In the genomic region with DNA sequence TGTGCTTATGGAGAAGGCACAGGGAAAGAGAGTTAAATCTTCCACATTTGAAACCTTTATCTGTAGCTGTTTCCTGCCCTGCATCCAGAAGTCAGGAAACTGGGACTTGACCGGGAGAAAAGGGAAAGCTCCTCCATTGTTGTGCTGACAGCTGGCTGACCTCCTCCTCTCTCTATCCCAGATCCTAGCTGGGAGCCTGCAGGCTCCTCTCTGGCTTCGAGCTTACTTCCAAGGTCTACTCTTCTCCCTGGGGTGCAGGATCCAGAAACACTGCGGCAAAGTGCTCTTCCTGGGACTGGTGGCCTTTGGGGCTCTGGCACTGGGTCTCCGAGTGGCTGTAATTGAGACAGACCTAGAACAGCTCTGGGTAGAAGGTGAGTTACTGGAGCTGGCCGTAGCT, we compare ENCODE assay signal across 8 mouse cellular contexts. TPM values are rescaled to one million over a fixed set of nuclear protein-coding genes. Genes with fewer than 3 reads are reported as not detected.
A peak's percentile ranks its signal among the peaks of the same experiment; 100 is the strongest.
DNase-seq lines count a peak whose midpoint lies in the region; ATAC-seq lines count a peak whose summit lies in the region.

No protein-coding gene starts in this region.

- peaks cover 41% of the 10 kb centered on the region for H3K27me3 ChIP-seq in megakaryocyte, embryonic 14.5 days (replicated peaks)
- H3K27me3 ChIP-seq in heart, embryonic 15.5 days = 0 out of 2 replicates have a peak, but pooled peaks cover 5% of the 10 kb centered on the region
- H3K27me3 ChIP-seq in liver, embryonic 12.5 days (replicated peaks) = peaks cover 51% of the 10 kb centered on the region

- H3K9me3 ChIP-seq in megakaryocyte, embryonic 14.5 days = no peaks in the 10 kb centered on the region
- no peaks in the 10 kb centered on the region for H3K9me3 ChIP-seq in heart, embryonic 15.5 days (replicated peaks)
- H3K9me3 ChIP-seq in liver, embryonic 12.5 days (replicated peaks) = no peaks in the 10 kb centered on the region

- peak overlapping the region; percentile 89 for H3K4me3 ChIP-seq in megakaryocyte, embryonic 14.5 days (replicated peaks)
- peak overlapping the region; percentile 60 for H3K4me3 ChIP-seq in heart, embryonic 15.5 days
- peak overlapping the region; percentile 58 for H3K4me3 ChIP-seq in liver, embryonic 12.5 days

- no peak for DNase-seq in urinary bladder, postnatal 25 days (ENCODE audit: low spot score)
- no peak for DNase-seq in right cerebral cortex, postnatal 10 days (ENCODE audit: low spot score in 2 of 2)
- no peak for DNase-seq in frontal cortex, postnatal 36 days (ENCODE audit: low spot score in 2 of 2)
- no peak for DNase-seq in cerebellum, adult 11 months

- no peaks in the 10 kb centered on the region for H3K36me3 ChIP-seq in megakaryocyte, embryonic 14.5 days (replicated peaks; ENCODE audit: low read length)
- H3K36me3 ChIP-seq in heart, embryonic 15.5 days = no peaks in the 10 kb centered on the region
- no peaks in the 10 kb centered on the region for H3K36me3 ChIP-seq in liver, embryonic 12.5 days

- 0 out of 2 replicates have a peak overlapping the region, but pooled peaks have one; percentile 54 for H3K9ac ChIP-seq in heart, embryonic 15.5 days
- H3K9ac ChIP-seq in liver, embryonic 12.5 days = no peak overlapping the region

- peak overlapping the region; percentile 94 for H3K4me2 ChIP-seq in heart, embryonic 15.5 days
- peak overlapping the region; percentile 83 for H3K4me2 ChIP-seq in liver, embryonic 12.5 days

- WGBS in heart, embryonic 15.5 days = 10% methylated on average over 5 of the region's 5 CpGs
- WGBS in liver, embryonic 12.5 days (ENCODE audit: insufficient replicate concordance) = 21% methylated on average over 5 of the region's 5 CpGs

- H3K27ac ChIP-seq in heart, embryonic 15.5 days = peak overlapping the region; percentile 67
- H3K27ac ChIP-seq in liver, embryonic 12.5 days = no peak overlapping the region

- peaks cover 52% of the 10 kb centered on the region for H3K4me1 ChIP-seq in megakaryocyte, embryonic 14.5 days
- H3K4me1 ChIP-seq in heart, embryonic 15.5 days (replicated peaks) = peaks cover 18% of the 10 kb centered on the region
- peaks cover 16% of the 10 kb centered on the region for H3K4me1 ChIP-seq in liver, embryonic 12.5 days

- ATAC-seq in megakaryocyte, adult 5-6 weeks (ENCODE audit: poor library complexity, severe bottlenecking) = no peak
- ATAC-seq in heart, embryonic 15.5 days (replicated peaks; ENCODE audit: insufficient number of reproducible peaks, insufficient read depth, low FRiP score, low read depth) = no peak; the same call in 1 of the 2 replicates
- no peak for ATAC-seq in liver, embryonic 12.5 days

RNA-seq across cellular contexts. Expression of a gene that starts 0.8 kb away (rescaled TPM):
- 11.8 TPM in 1 of 2 replicates, not detected in the other for polyA plus RNA-seq in megakaryocyte, embryonic 14.5 days (2012; ENCODE audit: insufficient read depth, low replicate concordance)
- total RNA-seq in megakaryocyte, adult 5-6 weeks (2015) = 0.13 and 0.34 TPM in 2 replicates
- 0.08 and 0.11 TPM in 2 replicates for total RNA-seq in megakaryocyte, adult 5-6 weeks (2017)
- 1.6 and 3.1 TPM in 2 replicates for polyA plus RNA-seq in heart, embryonic 15.5 days (2015; fragmentation: Nextera tagmentation; extraction: Ambion mirVana)
- 1.3 and 1.4 TPM in 2 replicates for polyA plus RNA-seq in liver, embryonic 12.5 days (2016; fragmentation: Nextera tagmentation; extraction: Ambion mirVana)

RNA-seq across cellular contexts. Expression of a gene that starts 28.9 kb away (rescaled TPM):
- polyA plus RNA-seq in megakaryocyte, embryonic 14.5 days (2012; ENCODE audit: insufficient read depth, low replicate concordance) = 12.4 and 46.5 TPM in 2 replicates
- total RNA-seq in megakaryocyte, adult 5-6 weeks (2015) = 5.3 and 5.9 TPM in 2 replicates
- total RNA-seq in megakaryocyte, adult 5-6 weeks (2017) = 10.4 and 11.1 TPM in 2 replicates
- polyA plus RNA-seq in heart, embryonic 15.5 days (2015; fragmentation: Nextera tagmentation; extraction: Ambion mirVana) = 2.3 and 4.5 TPM in 2 replicates
- 6.4 and 7.1 TPM in 2 replicates for polyA plus RNA-seq in liver, embryonic 12.5 days (2016; fragmentation: Nextera tagmentation; extraction: Ambion mirVana)

RNA-seq across cellular contexts. Expression of a gene that starts 29.9 kb away (rescaled TPM):
- polyA plus RNA-seq in megakaryocyte, embryonic 14.5 days (2012; ENCODE audit: insufficient read depth, low replicate concordance) = 12.1 TPM in 1 of 2 replicates, not detected in the other
- 2.1 TPM in 1 of 2 replicates, not detected in the other for total RNA-seq in megakaryocyte, adult 5-6 weeks (2015)
- 0.53 and 2.8 TPM in 2 replicates for total RNA-seq in megakaryocyte, adult 5-6 weeks (2017)
- polyA plus RNA-seq in heart, embryonic 15.5 days (2015; fragmentation: Nextera tagmentation; extraction: Ambion mirVana) = 0.24 TPM in 1 of 2 replicates, not detected in the other
- not detected in 2 replicates for polyA plus RNA-seq in liver, embryonic 12.5 days (2016; fragmentation: Nextera tagmentation; extraction: Ambion mirVana)

RNA-seq across cellular contexts. Expression of a gene that starts 37.1 kb away (rescaled TPM):
- 13.2 and 16.0 TPM in 2 replicates for polyA plus RNA-seq in megakaryocyte, embryonic 14.5 days (2012; ENCODE audit: insufficient read depth, low replicate concordance)
- total RNA-seq in megakaryocyte, adult 5-6 weeks (2015) = 4.9 and 6.2 TPM in 2 replicates
- total RNA-seq in megakaryocyte, adult 5-6 weeks (2017) = 3.0 and 4.2 TPM in 2 replicates
- polyA plus RNA-seq in heart, embryonic 15.5 days (2015; fragmentation: Nextera tagmentation; extraction: Ambion mirVana) = 1.8 and 2.5 TPM in 2 replicates
- 2.2 and 2.8 TPM in 2 replicates for polyA plus RNA-seq in liver, embryonic 12.5 days (2016; fragmentation: Nextera tagmentation; extraction: Ambion mirVana)

RNA-seq across cellular contexts. Expression of a gene that starts 59.4 kb away (rescaled TPM):
- polyA plus RNA-seq in megakaryocyte, embryonic 14.5 days (2012; ENCODE audit: insufficient read depth, low replicate concordance) = 358 and 2,282 TPM in 2 replicates
- total RNA-seq in megakaryocyte, adult 5-6 weeks (2015) = 2,618 and 2,625 TPM in 2 replicates
- 984 and 1,065 TPM in 2 replicates for total RNA-seq in megakaryocyte, adult 5-6 weeks (2017)
- 538 and 545 TPM in 2 replicates for polyA plus RNA-seq in heart, embryonic 15.5 days (2015; fragmentation: Nextera tagmentation; extraction: Ambion mirVana)
- 960 and 969 TPM in 2 replicates for polyA plus RNA-seq in liver, embryonic 12.5 days (2016; fragmentation: Nextera tagmentation; extraction: Ambion mirVana)
